Mouse (Mus musculus) layer of hippocampus, adult 9-10 months (tissue): ENCODE measurements around the gene Sarnp.

ENCODE experiments used
- DNase-seq: peaks from one replicate; pipeline ENCODE4 v3.0.0; 2022; ENCODE audit warnings: low spot score

Gene Sarnp

GRCm38 (mm10) chr10:128891296-128892094 is 74.4 kb downstream of the Sarnp start, which contains the start of gene Gdf11:
Gene Gdf11, minus strand, starts transcription at chr10:128891718.
- no peak for DNase-seq

DNA sequence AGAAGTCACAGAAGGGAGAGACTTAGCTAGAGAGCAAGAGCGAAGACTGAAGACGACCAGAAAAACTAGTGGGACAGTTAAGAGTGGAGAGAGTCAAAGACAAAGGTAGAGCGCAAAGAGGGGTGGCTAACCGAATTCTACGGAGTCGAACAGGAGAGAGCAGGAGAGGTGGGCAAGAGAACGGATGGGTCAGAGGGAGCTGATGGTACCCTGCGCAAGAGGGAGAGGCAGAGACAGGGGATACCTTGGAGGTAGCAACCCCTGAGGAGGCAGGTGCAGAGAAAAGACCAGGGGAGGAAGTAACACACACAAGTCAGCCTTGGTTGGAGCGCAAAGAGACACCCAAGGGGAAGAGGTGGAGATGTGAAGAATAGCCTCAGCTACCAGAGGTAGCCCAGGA is 75.1 kb downstream of the Sarnp start:
- DNase-seq = no peak

DNA sequence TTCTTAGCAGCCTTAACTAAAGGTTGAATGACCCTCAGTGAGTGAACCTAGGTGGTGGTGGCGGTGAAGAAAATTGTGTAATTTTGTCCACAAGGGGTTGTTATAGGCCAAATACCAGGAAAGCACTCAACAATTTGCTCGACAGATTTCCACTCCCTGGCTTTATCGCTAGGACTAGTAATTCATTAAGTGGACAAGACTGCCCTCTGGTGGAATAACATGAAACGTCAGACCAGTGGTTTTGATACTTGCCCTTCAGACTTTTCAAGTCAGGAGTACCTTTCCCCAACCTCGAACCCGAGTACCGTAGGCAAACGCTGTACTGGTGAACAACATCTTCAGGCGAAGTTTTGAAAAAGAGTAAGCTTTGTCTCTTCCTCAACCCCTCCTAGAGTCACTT is 78.3 kb downstream of the Sarnp start:
- peak; percentile 93 for DNase-seq

- DNase-seq = no peak
Observed at GRCm38 (mm10) chr10:128895952-128896693, 79.0 kb downstream of the Sarnp start.

- no peak for DNase-seq
Observed at GRCm38 (mm10) chr10:128896807-128897206, 79.7 kb downstream of the Sarnp start.

DNA sequence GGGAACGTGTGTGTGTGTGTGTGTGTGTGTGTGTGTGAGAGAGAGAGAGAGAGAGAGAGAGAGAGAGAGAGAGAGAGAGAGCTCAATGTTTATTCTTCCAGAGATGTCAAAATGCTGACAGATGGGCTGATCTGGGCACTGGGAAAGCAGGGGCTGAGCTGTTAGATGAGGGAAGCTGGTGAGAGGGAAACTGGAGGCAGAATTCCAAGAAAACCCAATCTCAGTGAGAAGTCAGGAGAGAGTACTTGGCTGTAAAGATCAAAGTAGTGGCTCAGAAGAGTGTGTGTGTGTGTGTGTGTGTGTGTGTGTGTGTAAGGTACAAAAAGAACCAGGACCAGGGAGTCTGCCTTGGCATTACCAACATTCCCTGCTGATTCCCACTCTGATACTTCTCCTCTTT is 80.4 kb downstream of the Sarnp start:
- DNase-seq = no peak

DNA sequence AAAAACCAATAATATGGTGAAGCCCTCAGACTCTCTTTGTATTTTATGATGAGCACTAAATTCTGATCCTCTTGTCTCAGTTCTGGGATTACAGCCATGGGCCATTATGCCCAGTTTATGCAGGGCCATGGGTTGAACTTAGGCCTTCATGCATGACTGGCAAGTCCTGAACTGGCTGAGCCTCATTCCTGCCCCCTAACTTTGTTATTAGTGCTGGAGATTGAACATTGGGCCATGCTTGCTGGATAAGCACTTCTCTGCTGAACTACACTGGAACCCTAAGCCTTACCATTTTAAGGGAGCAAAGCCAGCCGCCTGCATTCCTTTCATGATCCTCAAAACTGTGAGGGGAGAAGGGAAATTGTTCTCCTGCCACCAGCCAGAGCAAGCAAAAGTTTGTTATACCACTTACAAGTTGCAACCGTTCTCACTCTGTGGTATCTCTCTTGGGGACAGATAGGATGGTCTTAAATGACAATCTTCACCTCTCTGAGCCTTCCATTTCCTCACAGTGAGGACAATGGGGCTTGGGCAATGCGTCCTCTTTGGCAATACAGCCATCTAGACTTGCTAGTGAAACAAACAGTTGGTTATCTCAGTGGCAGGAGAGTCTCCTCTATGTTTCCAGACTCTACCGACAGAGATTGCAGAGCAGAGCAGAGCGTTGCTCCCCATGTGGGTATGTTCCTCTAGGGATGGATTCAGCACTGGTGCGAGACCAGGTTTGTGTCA is 82.8 kb downstream of the Sarnp start:
- no peak for DNase-seq

DNA sequence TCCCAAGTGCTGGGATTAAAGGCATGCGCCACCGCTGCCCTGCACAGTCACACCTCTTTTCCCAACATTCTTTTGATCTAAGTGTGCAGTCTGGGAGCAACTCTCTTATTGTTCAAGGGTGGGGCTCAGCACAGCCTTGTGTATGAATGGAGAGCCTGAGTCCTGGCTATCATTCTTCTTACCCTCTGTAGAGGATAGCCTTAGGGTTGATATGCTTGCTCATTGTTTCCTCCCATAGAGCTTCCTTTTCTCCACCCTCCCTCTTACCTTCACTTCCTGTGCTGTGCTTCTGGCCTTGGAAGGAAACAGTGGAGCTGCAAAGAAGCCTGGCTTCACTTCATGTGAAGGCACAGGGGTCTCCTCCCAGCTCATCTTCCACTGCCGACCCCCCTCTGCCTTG is 83.6 kb downstream of the Sarnp start, which contains the start of gene Cd63:
Gene Cd63, plus strand, starts transcription at position 292 of the 400 bp plus-strand sequence.
- no peak for DNase-seq

DNA sequence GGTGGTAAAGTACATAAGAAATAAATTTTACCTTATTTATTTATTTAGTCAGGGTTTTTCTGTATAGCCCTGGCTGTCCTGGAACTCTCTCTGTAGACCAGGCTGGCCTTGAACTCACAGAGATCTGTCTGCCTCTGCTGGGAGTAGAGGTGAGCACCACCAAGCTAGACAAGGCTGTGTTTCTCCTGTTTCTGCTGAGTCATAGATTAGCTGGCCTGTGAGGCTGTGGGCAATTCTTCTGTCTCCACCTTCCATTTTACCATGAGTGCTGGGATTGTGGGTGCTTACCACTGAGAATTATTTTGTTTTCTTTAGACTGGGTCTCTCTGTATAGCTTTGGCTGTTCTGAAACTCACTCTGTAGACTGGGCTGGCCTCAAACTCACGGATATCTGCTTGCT is 84.3 kb downstream of the Sarnp start:
- DNase-seq = no peak

DNA sequence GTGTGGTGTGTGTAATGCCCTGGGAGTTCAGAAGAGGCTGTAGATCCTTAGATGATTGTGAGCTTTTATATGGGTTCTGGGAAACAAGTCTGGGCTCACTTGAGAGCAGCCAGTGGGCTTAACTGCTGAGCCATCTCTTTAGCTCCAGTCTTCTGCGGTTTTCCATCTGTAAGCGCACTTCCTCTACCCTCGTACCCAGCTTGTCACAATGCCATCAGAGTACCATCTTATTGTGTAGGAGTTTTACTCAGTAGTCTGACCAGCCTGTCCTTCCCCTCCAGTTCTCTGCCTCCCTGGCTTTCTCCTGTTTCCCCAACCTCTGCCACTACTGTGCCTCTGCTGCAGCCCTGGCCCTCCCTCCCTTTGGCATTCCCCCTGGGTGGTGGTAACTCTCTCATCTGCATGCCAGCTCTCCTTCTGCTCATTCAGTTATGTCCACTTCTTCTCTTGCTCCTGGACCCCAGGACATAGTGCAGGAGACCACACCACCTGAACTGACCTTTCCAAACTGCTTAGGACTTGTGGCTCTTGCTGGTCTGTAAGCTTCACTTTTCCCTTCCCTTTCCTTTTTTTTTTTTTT is 85.4 kb downstream of the Sarnp start:
- DNase-seq = no peak

DNA sequence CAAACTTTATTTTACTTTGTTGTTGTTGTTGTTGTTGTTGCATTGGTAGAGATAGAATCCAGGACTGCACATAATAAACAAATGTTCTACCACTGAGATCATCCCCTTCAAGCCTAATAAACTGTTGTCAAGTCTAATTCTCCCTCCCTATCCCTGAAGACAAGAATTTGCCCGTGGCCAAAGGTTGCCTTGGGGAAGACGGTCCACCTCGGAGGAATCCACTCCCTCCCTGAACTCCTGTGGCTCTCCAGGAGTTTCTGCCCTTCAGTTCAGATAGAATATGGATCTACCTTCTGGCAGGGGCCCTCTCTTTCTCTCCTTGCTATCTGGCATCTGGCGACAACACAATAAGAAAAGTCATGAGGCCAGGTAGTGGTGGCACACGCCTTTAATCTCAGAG is 87.7 kb downstream of the Sarnp start:
- DNase-seq = no peak

DNA sequence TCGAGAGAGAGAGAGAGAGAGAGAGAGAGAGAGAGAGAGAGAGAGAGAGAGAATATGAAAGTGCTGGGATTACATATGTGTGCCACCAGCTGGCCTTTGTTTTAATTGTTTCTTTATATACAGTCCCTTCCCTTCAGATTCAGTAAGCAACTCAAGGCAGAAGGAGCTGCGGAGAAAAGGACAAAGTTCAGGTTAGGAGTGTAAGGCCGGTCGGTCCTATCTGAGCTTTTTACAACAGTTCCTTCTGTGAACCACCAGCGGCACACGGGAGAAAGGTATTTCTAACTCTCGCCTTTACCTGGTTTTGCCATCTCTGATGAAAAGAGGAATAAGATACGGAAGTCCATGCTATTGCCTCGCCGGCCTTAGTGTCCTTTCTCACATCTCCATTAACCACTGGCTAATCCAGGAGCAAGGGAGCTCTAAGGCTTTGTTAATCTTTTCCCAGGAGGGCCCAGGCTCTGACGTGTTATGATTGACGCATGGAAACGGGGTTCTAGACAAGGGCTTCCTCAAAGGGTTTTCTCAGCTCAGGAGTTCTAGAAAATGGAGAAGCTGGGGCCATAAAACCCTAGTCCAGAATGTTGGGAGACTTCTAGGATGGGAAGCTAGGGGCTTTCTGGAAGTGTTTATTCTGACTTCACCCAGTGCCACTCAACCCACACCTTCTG is 91.8 kb downstream of the Sarnp start:
- no peak for DNase-seq

DNA sequence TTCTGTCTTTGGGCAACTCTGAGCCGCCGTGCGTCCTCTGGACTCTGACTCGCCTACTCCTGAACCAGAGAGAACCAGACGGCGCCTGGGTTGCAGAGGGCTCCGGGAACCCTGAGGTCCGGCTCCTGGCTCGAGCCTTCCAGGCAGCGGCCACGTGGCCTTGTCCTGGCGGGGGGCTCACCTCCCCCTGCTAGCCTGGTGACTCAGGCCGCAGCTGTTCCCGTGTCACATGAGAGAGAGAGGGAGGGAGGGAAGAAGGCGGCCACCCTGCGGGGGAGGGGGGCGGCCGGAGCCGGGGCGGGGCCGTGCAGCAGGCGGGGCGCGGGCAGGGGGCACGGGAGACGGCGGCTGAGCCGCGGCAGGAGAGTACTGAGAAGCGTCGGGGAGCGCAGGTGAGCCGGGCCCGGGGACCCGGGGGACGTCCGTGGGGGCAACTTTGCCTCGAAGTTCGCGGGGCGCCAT is 92.5 kb downstream of the Sarnp start:
- DNase-seq = no peak

- DNase-seq = no peak
Observed at GRCm38 (mm10) chr10:128910066-128910841, 93.1 kb downstream of the Sarnp start.

DNA sequence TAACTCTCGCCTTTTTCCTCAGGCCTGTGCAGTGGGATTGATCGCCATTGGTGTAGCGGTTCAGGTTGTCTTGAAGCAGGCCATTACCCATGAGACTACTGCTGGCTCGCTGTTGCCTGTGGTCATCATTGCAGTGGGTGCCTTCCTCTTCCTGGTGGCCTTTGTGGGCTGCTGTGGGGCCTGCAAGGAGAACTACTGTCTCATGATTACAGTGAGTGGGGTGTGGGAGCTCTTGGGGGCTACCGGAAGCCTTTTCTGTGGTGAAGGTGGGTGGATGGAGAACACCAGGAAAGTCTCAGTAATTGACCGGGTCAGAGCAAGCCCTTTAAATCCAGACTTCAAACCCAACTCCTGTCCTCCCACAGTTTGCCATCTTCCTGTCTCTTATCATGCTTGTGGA is 94.3 kb downstream of the Sarnp start:
- DNase-seq = no peak

DNA sequence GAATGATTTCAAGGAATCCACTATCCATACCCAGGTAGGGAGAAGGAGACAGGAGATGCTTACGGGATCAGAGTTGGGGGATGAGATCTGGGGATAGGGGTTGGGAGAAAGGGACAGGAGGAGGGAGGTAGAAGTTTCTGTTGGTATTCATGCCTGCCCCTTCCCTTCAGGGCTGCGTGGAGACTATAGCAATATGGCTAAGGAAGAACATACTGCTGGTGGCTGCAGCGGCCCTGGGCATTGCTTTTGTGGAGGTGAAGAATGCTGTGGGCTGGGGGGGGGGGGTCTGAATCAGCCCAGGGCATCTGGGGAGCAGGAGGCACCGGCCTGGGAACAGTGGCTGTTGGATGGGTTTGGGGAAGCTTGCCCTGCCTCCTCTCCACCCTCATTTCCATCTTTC is 95.1 kb downstream of the Sarnp start:
- no peak for DNase-seq

GRCm38 (mm10) chr10:128912791-128913190 is 95.7 kb downstream of the Sarnp start:
- no peak for DNase-seq

DNA sequence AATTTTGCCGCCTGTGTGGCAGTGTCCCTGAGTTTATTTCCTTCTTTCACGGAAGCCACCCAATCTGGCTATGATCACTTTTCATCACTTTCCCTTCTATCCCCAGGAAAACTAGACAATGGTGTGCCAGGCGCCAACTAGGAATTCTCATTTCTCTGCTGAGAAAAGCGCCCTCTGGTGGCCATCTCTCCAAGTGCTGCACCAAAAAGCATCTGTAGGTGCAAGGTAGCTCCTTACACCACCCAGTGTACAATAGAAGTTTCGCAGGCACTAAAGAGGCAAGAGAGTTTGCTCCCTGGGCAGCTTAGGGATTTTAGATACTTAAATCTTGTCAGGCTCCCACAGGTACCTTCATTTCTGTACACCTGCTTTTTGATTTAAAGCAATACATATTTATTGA is 96.1 kb downstream of the Sarnp start:
- peak; percentile 89 for DNase-seq

DNA sequence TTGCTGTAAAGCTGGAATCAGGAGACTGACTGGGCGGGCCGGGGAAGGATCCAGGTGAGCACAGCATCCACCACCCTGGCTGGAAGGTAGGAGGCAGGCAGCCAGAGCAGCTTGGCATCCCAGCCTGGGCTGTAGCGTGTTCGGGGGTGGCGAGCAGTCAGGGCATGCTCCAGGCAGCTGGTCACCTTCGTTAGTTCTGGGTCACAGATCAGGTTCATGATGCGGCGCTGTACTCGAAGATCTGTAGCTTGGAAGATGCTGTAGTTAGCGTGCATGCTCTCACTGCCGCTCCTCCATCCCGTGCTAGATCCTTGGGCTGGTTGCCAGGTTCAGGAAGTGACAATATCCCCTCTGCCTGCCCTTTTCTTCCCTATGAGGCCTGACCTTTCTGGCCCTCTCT is 96.6 kb downstream of the Sarnp start:
- no peak for DNase-seq

GRCm38 (mm10) chr10:128915550-128915949 is 98.4 kb downstream of the Sarnp start:
- no peak for DNase-seq

DNA sequence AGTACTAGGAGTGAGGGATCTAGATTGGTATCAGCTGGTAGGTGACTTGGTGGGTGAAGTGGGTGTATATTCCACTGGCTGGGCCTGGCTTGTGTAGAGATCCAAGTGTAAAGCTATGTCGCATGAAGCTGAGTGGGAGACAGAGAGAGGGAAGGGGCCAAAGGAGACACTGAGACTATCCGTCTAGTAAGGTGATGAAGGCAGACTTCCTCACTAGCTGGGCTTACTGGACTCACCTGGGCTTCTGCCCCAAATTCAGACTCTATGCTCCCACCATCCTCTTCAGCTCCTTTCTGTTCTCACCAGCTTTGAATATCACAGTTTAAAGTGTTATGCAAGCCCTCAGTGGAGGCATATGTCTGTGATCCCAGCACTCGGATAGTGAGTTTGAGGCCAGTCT is 99.5 kb downstream of the Sarnp start:
- no peak for DNase-seq
